Mouse (Mus musculus) megakaryocyte, embryonic 14.5 days (primary cell): ENCODE measurements at regions not wholly inside any gene's neighbourhood (a gene's known extent, or its start where the extent isn't known, plus 50 kb on each side); places are given as distances from the start of the nearest gene placed in this dataset.

Experiments
- FLI1 ChIP-seq: IDR thresholded peaks from 2 replicates; pipeline ENCODE4 v1.6.1; 2012; ENCODE audit warnings: low read length, inconsistent platforms, mixed read lengths
- GATA1 ChIP-seq: IDR thresholded peaks from 3 replicates; pipeline ENCODE4 v1.6.1; 2012; ENCODE audit warnings: mixed read lengths, low read length, inconsistent platforms, borderline replicate concordance

DNA sequence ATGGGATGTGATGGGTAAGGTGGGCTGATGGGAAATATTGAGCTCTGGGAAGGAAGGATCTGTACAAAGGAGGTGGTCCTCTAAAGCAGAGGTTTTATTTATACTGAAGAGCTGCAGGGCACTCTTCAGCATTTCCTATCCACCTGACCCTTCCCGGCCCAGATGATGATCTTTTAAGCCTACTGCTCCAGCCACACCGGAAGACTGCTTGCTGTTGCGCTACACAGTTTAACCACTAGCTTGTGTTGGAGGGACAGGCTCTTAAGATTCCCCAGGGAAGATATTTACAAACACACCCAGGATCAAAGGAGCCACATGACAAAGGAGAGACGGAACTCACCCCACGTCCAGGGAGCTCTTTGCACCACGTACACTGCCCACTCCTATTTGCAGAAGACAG is 196.8 kb upstream of the Rreb1 start:
- no peak for TF ChIP-seq GATA1
- TF ChIP-seq FLI1 = no peak
